Mouse (Mus musculus): Measurements from ENCODE around the gene Cox6a1. TPM values are rescaled to one million over a fixed set of nuclear protein-coding genes. Genes with fewer than 3 reads are reported as not detected.
A peak's percentile ranks its signal among the peaks of the same experiment; 100 is the strongest.

Gene Cox6a1
- polyA plus RNA-seq, 1 experiment from 2014 or later: 718 TPM

DNA sequence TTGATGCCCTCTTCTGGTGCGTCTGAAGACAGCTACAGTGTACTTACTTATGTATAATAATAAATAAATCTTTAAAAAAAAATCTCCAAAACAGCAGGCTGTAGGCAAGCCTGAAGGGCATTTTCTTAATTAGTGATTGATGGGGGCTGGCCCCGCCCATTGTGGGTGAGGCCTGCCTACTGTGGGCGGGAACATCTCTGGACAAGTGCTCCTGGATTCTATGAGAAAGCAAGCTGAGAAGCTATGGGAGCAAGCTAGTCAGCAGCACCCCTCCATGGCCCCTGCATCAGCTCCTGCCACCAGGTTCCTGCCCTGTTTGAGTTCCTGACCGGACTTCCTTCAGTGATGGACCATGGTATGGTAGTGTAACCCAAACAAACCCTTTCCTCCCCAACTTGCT lies 16.0 kb upstream of the Cox6a1 start:
- H3K27ac ChIP-seq: no peak overlapping the region

DNA sequence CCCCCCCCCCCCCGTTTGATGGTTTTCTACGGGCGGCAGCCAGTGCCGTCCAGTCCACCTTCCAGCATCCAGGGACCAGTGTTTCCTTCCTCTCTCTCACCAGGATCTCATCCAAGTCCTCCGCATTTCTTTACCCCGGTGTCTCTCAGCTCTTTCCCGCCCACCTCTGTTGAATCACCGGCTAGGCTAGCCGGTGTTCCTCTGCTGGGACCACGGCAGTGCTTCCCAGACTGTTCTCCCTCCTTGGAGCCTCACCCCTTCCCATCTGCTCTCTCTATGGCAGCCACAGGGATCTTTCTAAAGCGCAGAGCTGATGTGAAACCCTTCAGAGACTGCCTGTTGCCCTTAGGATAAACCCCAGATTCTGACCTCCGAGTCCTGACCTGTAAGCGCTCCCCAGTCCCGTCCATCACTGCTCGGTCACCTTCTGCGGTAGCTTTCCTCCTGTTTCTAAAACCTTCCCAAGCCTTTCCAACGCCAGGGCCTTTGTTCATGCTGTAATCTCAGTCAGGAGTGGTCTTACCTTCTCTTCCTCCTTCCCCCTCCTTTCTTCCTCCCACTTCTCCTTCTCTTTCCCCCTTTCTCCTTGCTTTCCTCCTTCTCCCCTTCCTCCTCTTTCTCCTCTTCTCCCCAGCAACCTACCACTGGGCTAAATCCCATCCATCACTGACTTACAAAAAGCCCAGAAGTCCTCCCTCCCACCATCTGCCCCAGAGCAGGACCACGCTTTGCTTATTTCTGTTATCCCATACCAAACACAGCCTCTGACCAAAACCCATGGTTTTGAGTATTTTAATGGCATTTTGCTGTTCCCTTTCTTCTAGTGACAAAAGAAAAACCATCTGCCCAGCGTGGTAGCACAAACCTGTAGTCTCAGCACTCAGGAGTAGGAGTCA lies 14.3 kb upstream of the Cox6a1 start:
- Histone ChIP-seq H3K36me3 (no peaks in the 10 kb centered on the region), H3K9me3 (replicated peaks) (no peaks in the 10 kb centered on the region), H3K4me3 (no peak overlapping the region), H3K27me3 (ENCODE audit: low read depth, poor library complexity, severe bottlenecking) (no peaks in the 10 kb centered on the region), H3K4me1 (peaks cover 26% of the 10 kb centered on the region), H3K27ac (peak overlapping the region; percentile 66)
- WGBS: 17% methylated on average over 18 of the region's 19 CpGs
- peak; percentile 45 for DNase-seq (ENCODE audit: low spot score)

More for the DNA sequence above, 16.0 kb upstream of the Cox6a1 start:
- H3K27me3 ChIP-seq (ENCODE audit: low read depth, poor library complexity, severe bottlenecking): no peaks in the 10 kb centered on the region
- no peak for DNase-seq (ENCODE audit: low spot score)
- 87% methylated on average over 4 of the region's 4 CpGs for WGBS
- no peak overlapping the region for H3K4me3 ChIP-seq
- H3K4me1 ChIP-seq: peaks cover 17% of the 10 kb centered on the region
- no peaks in the 10 kb centered on the region for H3K36me3 ChIP-seq
- H3K9me3 ChIP-seq (replicated peaks): no peaks in the 10 kb centered on the region

DNA sequence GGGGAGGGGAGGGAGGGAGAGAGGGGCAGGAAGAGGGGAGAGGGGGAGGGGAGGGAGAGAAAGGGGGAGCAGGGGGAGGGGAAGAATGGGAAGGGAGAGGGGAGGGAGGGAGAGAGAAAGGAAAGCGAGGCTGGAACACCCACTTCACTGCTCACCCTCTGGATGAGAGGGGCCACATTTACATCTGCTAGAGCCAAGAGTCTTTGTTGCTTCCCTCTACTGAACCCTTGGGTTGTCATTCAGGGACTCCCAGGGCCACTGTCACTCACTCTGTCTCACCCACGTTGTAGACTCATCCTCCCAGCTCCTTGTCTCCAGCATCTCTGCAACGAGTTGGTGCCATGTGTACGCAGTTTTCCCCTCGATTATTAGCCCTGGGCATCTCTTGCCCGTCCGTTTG lies 13.4 kb upstream of the Cox6a1 start:
- no peaks in the 10 kb centered on the region for H3K27me3 ChIP-seq (ENCODE audit: low read depth, poor library complexity, severe bottlenecking)
- DNase-seq (ENCODE audit: low spot score): no peak
- H3K9me3 ChIP-seq (replicated peaks): no peaks in the 10 kb centered on the region
- no peak overlapping the region for H3K27ac ChIP-seq
- WGBS: 40% methylated on average over 7 of the region's 7 CpGs
- no peaks in the 10 kb centered on the region for H3K36me3 ChIP-seq
- peaks cover 26% of the 10 kb centered on the region for H3K4me1 ChIP-seq
- no peak overlapping the region for H3K4me3 ChIP-seq

DNA sequence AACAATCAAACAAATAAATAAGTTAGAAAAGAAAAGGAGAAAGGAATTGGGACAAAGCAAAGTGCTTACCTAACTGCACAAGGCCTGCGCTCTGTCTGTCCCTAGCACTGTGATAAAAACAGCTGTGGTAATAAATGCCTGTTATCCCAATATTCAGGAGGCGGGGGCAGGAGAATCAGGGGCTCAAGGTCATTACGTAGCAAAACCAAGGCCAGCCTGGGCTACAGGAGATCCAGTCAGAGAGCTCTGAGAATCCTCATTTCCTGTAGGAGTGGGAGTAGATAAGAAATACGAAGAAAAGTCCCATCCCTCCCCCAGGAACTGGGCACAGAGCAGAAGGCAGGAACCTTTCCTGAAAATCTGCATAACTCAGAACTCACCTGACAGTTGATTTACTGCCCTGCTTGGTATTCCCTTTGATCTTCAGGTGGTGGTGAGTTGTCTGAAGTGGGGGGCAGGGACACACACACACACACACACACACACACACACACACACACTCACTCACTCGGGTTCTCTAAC lies 11.1 kb upstream of the Cox6a1 start:
- Histone ChIP-seq H3K9me3 (replicated peaks) (no peaks in the 10 kb centered on the region), H3K27me3 (ENCODE audit: low read depth, poor library complexity, severe bottlenecking) (no peaks in the 10 kb centered on the region), H3K4me3 (no peak overlapping the region), H3K27ac (peak overlapping the region; percentile 56; the same call in 1 of the 2 replicates), H3K36me3 (no peaks in the 10 kb centered on the region), H3K4me1 (peaks cover 26% of the 10 kb centered on the region)
- WGBS: 46% methylated on average over 5 of the region's 5 CpGs
- peak; percentile 40 for DNase-seq (ENCODE audit: low spot score)

DNA sequence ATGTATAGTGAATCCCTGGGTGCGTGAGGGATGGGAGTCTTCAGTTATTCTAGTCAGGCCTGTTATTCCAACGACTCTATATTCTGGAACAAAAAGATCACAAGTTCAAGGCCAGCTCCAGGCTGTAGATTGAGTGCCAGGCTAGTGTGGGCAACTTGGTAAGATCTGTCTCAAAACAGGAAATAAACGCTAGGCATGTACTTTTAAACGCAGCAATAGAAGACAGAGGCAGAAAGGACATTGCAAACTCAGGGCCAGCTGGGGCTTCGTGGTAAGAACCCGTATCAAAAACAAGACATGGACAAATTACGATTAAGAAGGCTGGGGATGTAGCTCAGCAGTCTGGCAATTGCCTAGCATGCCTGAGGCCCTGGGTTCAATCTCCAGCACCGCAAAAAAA lies 10.7 kb upstream of the Cox6a1 start:
- Histone ChIP-seq H3K36me3 (no peaks in the 10 kb centered on the region), H3K27me3 (ENCODE audit: low read depth, poor library complexity, severe bottlenecking) (no peaks in the 10 kb centered on the region), H3K4me1 (peaks cover 26% of the 10 kb centered on the region), H3K4me3 (no peak overlapping the region), H3K9me3 (replicated peaks) (no peaks in the 10 kb centered on the region), H3K27ac (peak overlapping the region; percentile 56; the same call in 1 of the 2 replicates)
- 90% methylated on average over 8 of the region's 8 CpGs for WGBS
- no peak for DNase-seq (ENCODE audit: low spot score)

DNA sequence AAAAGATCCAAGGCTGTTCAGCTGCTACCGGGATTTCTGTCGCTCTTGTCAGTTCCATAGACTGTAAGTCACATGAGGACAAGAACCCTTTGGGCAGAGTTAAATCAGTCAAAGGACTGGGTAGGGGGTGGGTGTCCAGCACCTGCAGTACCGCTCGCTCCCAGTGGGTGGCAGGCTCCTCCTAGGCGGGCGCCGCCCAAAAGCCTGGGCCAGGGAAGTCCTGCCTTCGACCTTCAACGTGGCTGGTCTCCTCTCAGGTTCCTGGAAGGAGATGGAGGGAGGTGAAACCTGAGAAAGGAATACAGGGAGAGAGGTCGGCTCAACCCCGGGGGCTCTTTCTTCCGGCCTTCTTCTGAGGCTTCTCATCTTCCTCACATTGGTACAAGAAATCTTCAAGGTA lies 10.1 kb upstream of the Cox6a1 start:
- Histone ChIP-seq H3K4me1 (peaks cover 26% of the 10 kb centered on the region), H3K36me3 (no peaks in the 10 kb centered on the region), H3K4me3 (no peak overlapping the region), H3K27ac (peak overlapping the region; percentile 56), H3K27me3 (ENCODE audit: low read depth, poor library complexity, severe bottlenecking) (no peaks in the 10 kb centered on the region), H3K9me3 (replicated peaks) (no peaks in the 10 kb centered on the region)
- peak; percentile 95 for DNase-seq (ENCODE audit: low spot score)
- 5% methylated on average over 12 of the region's 12 CpGs for WGBS

DNA sequence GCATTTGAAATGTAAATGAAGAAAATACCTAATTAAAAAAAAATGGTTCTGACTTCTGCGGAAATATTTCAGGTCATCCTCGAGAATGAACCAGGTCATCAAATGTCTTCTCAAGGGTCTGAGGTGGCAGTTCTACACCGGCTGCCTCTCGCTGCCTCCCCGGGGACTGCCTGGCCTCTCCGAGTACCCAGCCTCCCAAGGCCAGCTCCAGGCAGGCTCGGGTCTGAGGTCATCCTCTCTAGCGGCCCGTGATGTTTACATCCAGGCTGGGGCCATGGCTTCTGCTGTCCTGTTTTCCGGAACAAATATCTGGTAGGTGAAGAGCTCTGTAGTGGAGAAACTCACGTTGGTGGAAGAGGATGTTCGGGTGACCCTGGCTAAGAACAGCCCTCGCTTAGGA lies 6.3 kb upstream of the Cox6a1 start:
- Histone ChIP-seq H3K9me3 (replicated peaks) (no peaks in the 10 kb centered on the region), H3K27me3 (ENCODE audit: low read depth, poor library complexity, severe bottlenecking) (no peaks in the 10 kb centered on the region), H3K4me3 (no peak overlapping the region), H3K27ac (no peak overlapping the region), H3K4me1 (peaks cover 12% of the 10 kb centered on the region), H3K36me3 (no peaks in the 10 kb centered on the region)
- no peak for DNase-seq (ENCODE audit: low spot score)
- WGBS: 66% methylated on average over 13 of the region's 13 CpGs

DNA sequence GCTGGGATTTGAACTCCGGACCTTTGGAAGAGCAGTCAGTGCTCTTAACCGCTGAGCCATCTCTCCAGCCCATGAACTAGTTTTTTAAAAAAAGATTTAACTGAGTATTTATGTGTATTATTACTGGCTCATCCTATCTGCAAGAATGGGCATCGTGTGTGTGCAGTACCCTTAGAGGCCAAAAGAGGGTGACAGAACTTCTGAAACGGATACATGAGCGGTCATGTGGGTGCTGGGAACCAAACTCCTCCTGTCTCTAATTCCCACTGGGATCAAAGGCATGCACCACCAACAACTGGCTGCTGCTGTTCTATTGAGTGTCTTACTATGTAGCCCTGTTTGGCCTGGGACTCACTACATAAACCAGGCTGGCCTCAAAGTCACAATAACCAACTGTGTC lies 2.6 kb upstream of the Cox6a1 start:
- WGBS: 82% methylated on average over 5 of the region's 5 CpGs
- H3K36me3 ChIP-seq: peaks cover 9% of the 10 kb centered on the region
- H3K27ac ChIP-seq: no peak overlapping the region
- H3K27me3 ChIP-seq (ENCODE audit: low read depth, poor library complexity, severe bottlenecking): no peaks in the 10 kb centered on the region
- DNase-seq (ENCODE audit: low spot score): no peak
- peaks cover 21% of the 10 kb centered on the region for H3K4me1 ChIP-seq
- H3K9me3 ChIP-seq (replicated peaks): no peaks in the 10 kb centered on the region
- H3K4me3 ChIP-seq: no peak overlapping the region

DNA sequence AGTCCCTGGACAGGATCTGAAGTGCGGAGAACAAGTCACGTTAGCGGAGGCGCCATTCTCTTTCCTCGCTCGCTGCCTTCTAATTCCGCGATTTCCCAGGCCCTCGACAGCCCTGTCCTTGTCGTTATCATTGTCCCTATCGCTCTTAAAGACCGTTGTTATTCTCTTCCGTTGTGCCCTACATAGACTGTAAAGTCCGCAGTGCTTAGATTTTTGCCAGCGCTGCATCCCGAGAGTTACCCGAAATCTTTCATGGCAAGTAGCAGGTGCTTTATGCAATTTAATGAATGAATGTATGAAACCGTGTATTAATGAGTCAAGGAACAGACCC lies 409 bp upstream of the Cox6a1 start:
- no peak for DNase-seq (ENCODE audit: low spot score)
- H3K4me1 ChIP-seq: peaks cover 21% of the 10 kb centered on the region
- H3K27me3 ChIP-seq (ENCODE audit: low read depth, poor library complexity, severe bottlenecking): no peaks in the 10 kb centered on the region

DNA sequence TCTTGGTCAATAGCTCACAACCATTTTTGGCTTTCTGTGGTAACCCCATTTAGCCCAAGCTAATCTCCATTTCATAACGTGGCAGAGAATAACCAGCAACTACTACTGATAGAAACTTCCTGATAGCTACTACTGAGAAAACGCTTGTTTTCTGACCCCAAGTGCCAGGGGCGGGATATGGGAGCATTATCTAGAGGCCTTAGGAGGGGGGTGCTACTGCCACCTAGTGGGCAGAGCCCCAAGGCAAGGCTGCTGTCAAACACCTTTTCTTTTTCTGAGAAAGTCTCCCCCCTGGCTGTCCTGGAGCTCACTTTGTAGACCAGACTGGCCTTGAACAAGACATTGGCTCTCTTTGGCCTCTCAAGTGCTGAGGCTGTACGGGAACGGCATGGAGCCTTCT lies 1.2 kb downstream of the Cox6a1 start:
- WGBS: 4% methylated on average over 5 of the region's 5 CpGs
- Histone ChIP-seq H3K4me1 (peaks cover 21% of the 10 kb centered on the region), H3K27ac (no peak overlapping the region), H3K27me3 (ENCODE audit: low read depth, poor library complexity, severe bottlenecking) (no peaks in the 10 kb centered on the region), H3K9me3 (replicated peaks) (no peaks in the 10 kb centered on the region), H3K4me3 (peak overlapping the region; percentile 98), H3K36me3 (peaks cover 47% of the 10 kb centered on the region)
- DNase-seq (ENCODE audit: low spot score): peak; percentile 84

More for the DNA sequence above, 409 bp upstream of the Cox6a1 start:
- Histone ChIP-seq H3K36me3 (peaks cover 31% of the 10 kb centered on the region), H3K4me3 (peak overlapping the region; percentile 98), H3K27ac (peak overlapping the region; percentile 83), H3K9me3 (replicated peaks) (no peaks in the 10 kb centered on the region)
- 2% methylated on average over 18 of the region's 18 CpGs for WGBS

DNA sequence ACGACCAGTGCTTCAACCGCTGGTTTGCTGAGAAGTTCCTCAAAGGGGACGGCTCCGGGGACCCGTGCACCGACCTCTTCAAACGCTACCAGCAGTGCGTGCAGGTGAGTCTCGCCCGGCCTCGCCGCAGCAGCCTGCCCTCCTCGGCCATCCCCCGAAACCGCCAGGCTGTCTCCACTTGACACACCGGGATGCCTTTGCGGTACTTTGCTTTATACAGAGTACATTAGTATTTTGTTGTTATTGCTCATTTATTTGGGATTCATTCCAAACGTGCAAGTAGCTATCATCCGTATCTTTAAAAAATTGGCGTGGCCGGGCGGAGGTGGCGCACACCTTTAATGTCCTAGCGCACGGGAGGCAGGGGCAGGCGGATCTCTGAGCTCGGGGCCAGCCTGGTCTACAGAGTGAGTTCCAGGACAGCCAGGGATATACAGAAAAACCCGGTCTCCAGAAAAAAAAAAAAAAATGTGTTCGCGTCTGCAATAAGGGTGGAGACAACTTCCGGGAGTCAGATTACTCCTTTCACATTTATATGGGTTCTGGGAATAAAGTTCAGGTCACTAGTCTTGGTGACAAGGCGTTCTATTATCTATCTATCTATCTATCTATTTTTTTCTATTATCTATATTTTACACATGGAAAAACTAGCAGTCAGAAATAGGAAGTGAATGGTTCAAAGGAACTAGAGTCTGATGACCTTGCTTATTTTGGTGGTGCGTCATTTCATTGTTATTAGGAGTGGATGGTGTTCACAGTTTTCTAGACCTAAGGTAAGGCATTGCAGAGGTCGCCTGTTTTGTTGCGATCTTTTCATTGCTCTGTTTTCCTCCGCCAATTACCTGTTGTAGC lies 7.2 kb downstream of the Cox6a1 start:
- H3K27me3 ChIP-seq (ENCODE audit: low read depth, poor library complexity, severe bottlenecking): no peaks in the 10 kb centered on the region
- peaks cover 27% of the 10 kb centered on the region for H3K4me1 ChIP-seq
- peak overlapping the region; percentile 92 for H3K27ac ChIP-seq
- H3K4me3 ChIP-seq: peak overlapping the region; percentile 94
- H3K9me3 ChIP-seq (replicated peaks): no peaks in the 10 kb centered on the region
- WGBS: 13% methylated on average over 36 of the region's 36 CpGs
- no peak for DNase-seq (ENCODE audit: low spot score)
- peaks cover 62% of the 10 kb centered on the region for H3K36me3 ChIP-seq

DNA sequence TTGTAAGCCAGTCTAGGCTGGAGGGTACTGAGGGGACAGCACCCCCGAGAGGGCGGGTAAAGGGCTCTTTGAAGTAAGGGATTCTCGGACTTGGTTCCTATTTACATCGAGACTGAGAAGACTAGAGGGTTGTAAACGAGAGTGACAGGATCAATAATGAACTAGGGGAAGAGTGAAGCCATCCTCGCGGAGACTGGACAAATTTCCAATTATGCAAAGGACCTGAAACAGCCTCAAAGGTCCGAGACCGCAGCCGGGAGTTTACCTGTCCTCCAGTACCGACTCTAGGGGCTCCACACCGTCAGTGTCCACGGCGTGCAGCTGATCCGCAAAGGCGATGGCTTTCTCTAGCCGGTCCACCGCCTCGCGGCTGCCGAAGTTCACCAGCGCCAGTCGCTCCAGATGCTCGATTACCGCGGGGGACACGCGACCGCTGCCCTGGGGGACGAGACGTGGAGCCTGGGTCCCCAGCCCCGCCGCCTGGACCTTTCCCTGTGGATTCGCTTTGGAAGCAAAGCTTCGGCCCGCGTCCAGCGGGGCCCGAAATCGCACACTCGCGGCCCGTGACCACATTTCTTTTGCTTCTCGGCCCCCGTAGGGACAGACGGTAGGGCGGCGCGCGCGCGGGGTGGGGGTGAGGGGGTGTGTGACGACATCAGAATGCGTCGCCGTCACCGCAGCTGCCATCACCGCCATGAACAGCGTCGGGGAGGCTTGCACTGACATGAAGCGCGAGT lies 8.0 kb downstream of the Cox6a1 start, which contains the start of the genes Gatc and Triap1:
Gene Gatc, minus strand, starts transcription at position 602 of the 737 bp plus-strand sequence.
Gene Triap1, plus strand, starts transcription at position 649 of the 737 bp plus-strand sequence.
- H3K36me3 ChIP-seq: peaks cover 62% of the 10 kb centered on the region
- WGBS: under 1% methylated on average over 62 of the region's 62 CpGs
- DNase-seq (ENCODE audit: low spot score): peak; percentile 95
- no peaks in the 10 kb centered on the region for H3K9me3 ChIP-seq (replicated peaks)
- peaks cover 27% of the 10 kb centered on the region for H3K4me1 ChIP-seq
- H3K27ac ChIP-seq: peak within 1 kb of the TSS; percentile 92
- H3K4me3 ChIP-seq: peak within 1 kb of the TSS; percentile 94
- no peaks in the 10 kb centered on the region for H3K27me3 ChIP-seq (ENCODE audit: low read depth, poor library complexity, severe bottlenecking)
